Mouse (Mus musculus) left cerebral cortex, postnatal 36 days (tissue): ENCODE measurements at regions not wholly inside any gene's neighbourhood (a gene's known extent, or its start where the extent isn't known, plus 50 kb on each side); places are given as distances from the start of the nearest gene placed in this dataset.

Experiments used
- DNase-seq, 2 experiments: peaks; one replicate each; pipeline ENCODE4 v3.0.0; 2021 to 2022; ENCODE audit warnings: low spot score in 2 of 2, mixed read lengths in 1 of 2
- intact Hi-C: fragments of 180-260 bp; cut with DNase I; formaldehyde crosslinking; loops from one replicate; pipeline ENCODE4 v1.15.1; 2025

- no peak for DNase-seq
- intact Hi-C loops: no loop called here
These were observed 142.1 kb downstream of the Sec61b start for GRCm38 (mm10) chr4:47616525-47616924.

- intact Hi-C loops: no loop called here
These were observed 146.2 kb downstream of the Sec61b start for GRCm38 (mm10) chr4:47620700-47621099.

GRCm38 (mm10) chr4:47622851-47623743 is 148.6 kb downstream of the Sec61b start:
- intact Hi-C loops: no loop called here
- DNase-seq: no peak

More at GRCm38 (mm10) chr4:47620700-47621099, 146.2 kb downstream of the Sec61b start:
- no peak for DNase-seq

GRCm38 (mm10) chr4:47630006-47630405 is 155.5 kb downstream of the Sec61b start:
- intact Hi-C loops: no loop called here
- no peak for DNase-seq

GRCm38 (mm10) chr4:47630427-47630826 is 156.0 kb downstream of the Sec61b start:
- no peak for DNase-seq

GRCm38 (mm10) chr4:47638876-47639494 is 164.5 kb downstream of the Sec61b start:
- no peak for DNase-seq
- intact Hi-C loops: no loop called here

More at GRCm38 (mm10) chr4:47630427-47630826, 156.0 kb downstream of the Sec61b start:
- intact Hi-C loops: no loop called here

- DNase-seq: no peak
- intact Hi-C loops: no loop called here
These were observed 170.6 kb downstream of the Sec61b start for GRCm38 (mm10) chr4:47645093-47645492.

- DNase-seq: no peak
- intact Hi-C loops: no loop called here
These were observed 174.2 kb downstream of the Sec61b start for GRCm38 (mm10) chr4:47648701-47649100.

GRCm38 (mm10) chr4:47649951-47650350 is 175.5 kb downstream of the Sec61b start:
- intact Hi-C loops: no loop called here
- DNase-seq: no peak

- intact Hi-C loops: no loop called here
- no peak for DNase-seq
These were observed 177.1 kb downstream of the Sec61b start for GRCm38 (mm10) chr4:47651521-47651920.

- intact Hi-C loops: no loop called here
- no peak for DNase-seq
These were observed 178.7 kb downstream of the Sec61b start for GRCm38 (mm10) chr4:47653143-47653542.

GRCm38 (mm10) chr4:47669519-47669918 is 195.1 kb downstream of the Sec61b start:
- no peak for DNase-seq
- intact Hi-C loops: no loop called here

- DNase-seq: no peak
These were observed 196.0 kb downstream of the Sec61b start for GRCm38 (mm10) chr4:47670476-47670875.

GRCm38 (mm10) chr4:47671362-47671761 is 196.9 kb downstream of the Sec61b start:
- intact Hi-C loops: no loop called here
- DNase-seq: no peak

More at GRCm38 (mm10) chr4:47670476-47670875, 196.0 kb downstream of the Sec61b start:
- intact Hi-C loops: no loop called here

GRCm38 (mm10) chr4:47681141-47681540 is 206.7 kb downstream of the Sec61b start:
- intact Hi-C loops: no loop called here
- DNase-seq: no peak

- intact Hi-C loops: no loop called here
These were observed 216.7 kb downstream of the Sec61b start for GRCm38 (mm10) chr4:47691207-47691606.

GRCm38 (mm10) chr4:47692654-47693053 is 218.2 kb downstream of the Sec61b start:
- intact Hi-C loops: no loop called here
- DNase-seq: no peak

More at GRCm38 (mm10) chr4:47691207-47691606, 216.7 kb downstream of the Sec61b start:
- DNase-seq: no peak

GRCm38 (mm10) chr4:47693221-47693620 is 218.8 kb downstream of the Sec61b start:
- intact Hi-C loops: no loop called here
- DNase-seq: peak; percentile 23 to 26

- intact Hi-C loops: no loop called here
- DNase-seq: no peak
These were observed 222.6 kb downstream of the Sec61b start for GRCm38 (mm10) chr4:47697071-47697470.

- DNase-seq: no peak
- intact Hi-C loops: no loop called here
These were observed 224.1 kb downstream of the Sec61b start for GRCm38 (mm10) chr4:47698514-47698913.

- no peak for DNase-seq
- intact Hi-C loops: no loop called here
These were observed 224.5 kb downstream of the Sec61b start for GRCm38 (mm10) chr4:47698926-47699325.
